Mouse (Mus musculus): Measurements from ENCODE around the gene Gzmb. TPM values are rescaled to one million over a fixed set of nuclear protein-coding genes. Genes with fewer than 3 reads are reported as not detected.

The Gzmb gene
- total RNA-seq, 1 experiment = not detected

DNA sequence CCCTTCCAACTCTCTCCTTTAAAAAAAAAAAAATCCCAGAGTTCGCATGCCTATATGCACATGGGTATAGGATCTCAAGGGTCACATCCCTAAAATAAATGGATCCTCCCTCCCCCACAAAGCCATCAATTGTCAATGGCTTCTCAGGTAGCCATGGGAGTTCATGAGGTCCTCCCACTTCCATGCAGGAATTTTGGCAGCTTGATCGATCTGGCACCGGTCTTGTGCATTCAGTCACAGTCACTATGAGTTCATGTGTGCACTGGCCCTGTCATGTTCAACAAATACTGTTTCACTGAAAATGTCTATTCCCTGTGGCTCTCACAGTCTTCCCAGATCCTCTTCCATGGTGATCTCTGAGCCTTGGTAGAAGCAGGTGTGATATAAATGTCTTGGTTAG lies 40.0 kb upstream of the Gzmb start:
- Histone ChIP-seq H3K36me3 (ENCODE audit: control insufficient read depth, insufficient read depth, low read length, poor library complexity, severe bottlenecking) (no peaks in the 10 kb centered on the region), H3K4me1 (ENCODE audit: control insufficient read depth in 2 of 2, insufficient read depth in 2 of 2, low read length in 2 of 2, poor library complexity in 1 of 2) (peaks cover 0 to 2% of the 10 kb centered on the region in 2 experiments; a peak in 1 of 4 replicates), H3K9ac (ENCODE audit: insufficient read depth, low read depth, low read length, poor library complexity, severe bottlenecking) (no peak overlapping the region), H3K4me3 (ENCODE audit: insufficient read depth in 1 of 2, low read depth in 1 of 2, low read length in 2 of 2, poor library complexity in 1 of 2, severe bottlenecking in 1 of 2) (no peak overlapping the region), H3K9me3 (ENCODE audit: control insufficient read depth, insufficient read depth, low read depth, low read length) (no peaks in the 10 kb centered on the region), H3K27ac (ENCODE audit: insufficient read depth, low read depth, low read length, poor library complexity, severe bottlenecking) (no peak overlapping the region)
- TF ChIP-seq CHD2 (IDR thresholded peaks at IDR 0.05; ENCODE audit: low read depth, low read length) = no peak
- no peak for TF ChIP-seq HCFC1 (IDR thresholded peaks at IDR 0.05; ENCODE audit: borderline replicate concordance, insufficient read depth, low read length)
- no peak for TF ChIP-seq MAFK (IDR thresholded peaks at IDR 0.05; ENCODE audit: insufficient read depth, low read depth, low read length)
- TF ChIP-seq ZNF384 (IDR thresholded peaks at IDR 0.05; ENCODE audit: low read depth, low read length) = no peak
- TF ChIP-seq ZC3H11A (IDR thresholded peaks at IDR 0.05; ENCODE audit: borderline replicate concordance, low read depth, low read length) = no peak
- in situ Hi-C loops (cut with MboI; ENCODE audit: low sequenced_read_pairs in 2 of 2, unreplicated experiment in 2 of 2) = no loop called here
- DNase-seq (ENCODE audit: low read depth, low spot score) = no peak

DNA sequence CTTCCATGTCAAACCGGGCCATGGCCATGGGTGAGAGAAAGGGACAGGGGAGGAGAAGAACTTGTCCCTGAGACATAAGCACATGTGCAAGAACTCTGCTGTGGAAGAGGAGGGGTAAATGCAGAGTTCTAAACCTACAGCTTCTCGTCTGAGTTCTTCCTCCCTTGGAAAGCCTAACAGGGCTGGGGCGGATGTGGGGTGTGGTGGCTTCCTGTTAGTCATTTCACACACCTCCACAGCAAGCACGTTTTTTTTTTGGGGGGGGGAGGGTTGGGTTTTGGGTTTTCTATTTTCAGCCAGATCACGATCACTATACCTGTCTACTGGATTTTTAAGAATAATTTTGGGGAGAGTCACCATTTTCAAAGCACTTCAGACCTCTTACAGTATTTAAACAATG lies 34.7 kb upstream of the Gzmb start:
- H3K4me1 ChIP-seq (ENCODE audit: control insufficient read depth in 2 of 2, insufficient read depth in 2 of 2, low read length in 2 of 2, poor library complexity in 1 of 2) = peaks cover 0 to 2% of the 10 kb centered on the region in 2 experiments; a peak in 1 of 4 replicates
- DNase-seq (ENCODE audit: low read depth, low spot score) = no peak

DNA sequence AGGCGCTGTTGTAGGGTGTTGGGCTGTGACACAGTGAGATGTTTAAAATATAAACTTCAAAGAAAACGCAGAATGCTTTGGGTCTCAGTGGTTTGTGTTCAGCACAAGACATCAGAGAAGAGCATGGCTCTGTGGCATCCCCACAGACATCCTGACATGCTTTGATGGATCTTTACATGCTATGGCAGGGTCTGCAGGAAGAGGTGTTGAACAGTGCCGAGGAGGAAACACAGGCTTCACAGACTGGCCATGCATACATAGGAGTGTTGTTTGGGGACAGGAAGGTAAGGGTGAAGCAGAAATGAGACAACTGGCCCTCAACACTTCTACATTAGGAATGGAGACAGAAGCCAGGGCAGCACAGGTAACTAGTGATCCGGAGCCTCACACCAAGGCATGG lies 34.0 kb upstream of the Gzmb start:
- Histone ChIP-seq H3K9me3 (ENCODE audit: control insufficient read depth, insufficient read depth, low read depth, low read length) (no peaks in the 10 kb centered on the region), H3K4me3 (ENCODE audit: insufficient read depth in 1 of 2, low read depth in 1 of 2, low read length in 2 of 2, poor library complexity in 1 of 2, severe bottlenecking in 1 of 2) (no peak overlapping the region), H3K27ac (ENCODE audit: insufficient read depth, low read depth, low read length, poor library complexity, severe bottlenecking) (no peak overlapping the region), H3K36me3 (ENCODE audit: control insufficient read depth, insufficient read depth, low read length, poor library complexity, severe bottlenecking) (no peaks in the 10 kb centered on the region), H3K4me1 (ENCODE audit: control insufficient read depth in 2 of 2, insufficient read depth in 2 of 2, low read length in 2 of 2, poor library complexity in 1 of 2) (no peaks in the 10 kb centered on the region), H3K9ac (ENCODE audit: insufficient read depth, low read depth, low read length, poor library complexity, severe bottlenecking) (no peak overlapping the region)
- DNase-seq (ENCODE audit: low read depth, low spot score) = no peak
- in situ Hi-C loops (cut with MboI; ENCODE audit: low sequenced_read_pairs in 2 of 2, unreplicated experiment in 2 of 2) = loop anchor here in 1 of 2 experiments (10.0 kb wide), 1 partner anchor 91 kb away; no protein-coding TSS in a partner anchor
- TF ChIP-seq CHD2 (IDR thresholded peaks at IDR 0.05; ENCODE audit: low read depth, low read length) (no peak), MAFK (IDR thresholded peaks at IDR 0.05; ENCODE audit: insufficient read depth, low read depth, low read length) (no peak), HCFC1 (IDR thresholded peaks at IDR 0.05; ENCODE audit: borderline replicate concordance, insufficient read depth, low read length) (no peak), ZNF384 (IDR thresholded peaks at IDR 0.05; ENCODE audit: low read depth, low read length) (no peak), ZC3H11A (IDR thresholded peaks at IDR 0.05; ENCODE audit: borderline replicate concordance, low read depth, low read length) (no peak)

More for the DNA sequence above, 34.7 kb upstream of the Gzmb start:
- H3K9me3 ChIP-seq (ENCODE audit: control insufficient read depth, insufficient read depth, low read depth, low read length) = no peaks in the 10 kb centered on the region
- in situ Hi-C loops (cut with MboI; ENCODE audit: low sequenced_read_pairs in 2 of 2, unreplicated experiment in 2 of 2) = loop anchor here in 1 of 2 experiments (10.0 kb wide), 1 partner anchor 92 kb away; no protein-coding TSS in a partner anchor
- no peak overlapping the region for H3K9ac ChIP-seq (ENCODE audit: insufficient read depth, low read depth, low read length, poor library complexity, severe bottlenecking)
- TF ChIP-seq HCFC1 (IDR thresholded peaks at IDR 0.05; ENCODE audit: borderline replicate concordance, insufficient read depth, low read length) = no peak
- no peak overlapping the region for H3K4me3 ChIP-seq (ENCODE audit: insufficient read depth in 1 of 2, low read depth in 1 of 2, low read length in 2 of 2, poor library complexity in 1 of 2, severe bottlenecking in 1 of 2)
- no peaks in the 10 kb centered on the region for H3K36me3 ChIP-seq (ENCODE audit: control insufficient read depth, insufficient read depth, low read length, poor library complexity, severe bottlenecking)
- no peak overlapping the region for H3K27ac ChIP-seq (ENCODE audit: insufficient read depth, low read depth, low read length, poor library complexity, severe bottlenecking)

DNA sequence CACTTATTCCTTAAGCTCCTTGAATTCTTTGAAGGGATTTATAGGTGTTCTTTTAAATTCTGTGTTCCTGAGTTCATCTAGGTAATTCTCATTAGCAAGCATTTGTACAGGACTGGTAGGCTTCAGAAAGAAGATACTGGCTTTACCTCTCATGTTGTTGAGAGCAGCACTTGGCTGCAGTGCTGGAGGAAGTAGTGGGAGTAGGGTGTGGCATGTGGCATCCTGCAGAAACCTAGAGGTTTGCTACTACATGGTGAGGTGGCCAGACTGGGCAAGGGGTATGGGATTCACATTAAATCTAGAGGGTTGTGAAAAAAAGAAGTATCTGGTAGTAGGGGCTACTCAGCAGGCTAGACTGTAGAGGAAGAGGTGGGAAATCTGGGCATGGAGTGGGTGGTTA lies 31.1 kb upstream of the Gzmb start:
- DNase-seq (ENCODE audit: low read depth, low spot score) = no peak
- TF ChIP-seq MAFK (IDR thresholded peaks at IDR 0.05; ENCODE audit: insufficient read depth, low read depth, low read length) = no peak
- TF ChIP-seq ZNF384 (IDR thresholded peaks at IDR 0.05; ENCODE audit: low read depth, low read length) = no peak
- TF ChIP-seq HCFC1 (IDR thresholded peaks at IDR 0.05; ENCODE audit: borderline replicate concordance, insufficient read depth, low read length) = no peak
- no peak for TF ChIP-seq CHD2 (IDR thresholded peaks at IDR 0.05; ENCODE audit: low read depth, low read length)
- TF ChIP-seq ZC3H11A (IDR thresholded peaks at IDR 0.05; ENCODE audit: borderline replicate concordance, low read depth, low read length) = no peak
- Histone ChIP-seq H3K36me3 (ENCODE audit: control insufficient read depth, insufficient read depth, low read length, poor library complexity, severe bottlenecking) (no peaks in the 10 kb centered on the region), H3K4me3 (ENCODE audit: insufficient read depth in 1 of 2, low read depth in 1 of 2, low read length in 2 of 2, poor library complexity in 1 of 2, severe bottlenecking in 1 of 2) (no peak overlapping the region), H3K4me1 (ENCODE audit: control insufficient read depth in 2 of 2, insufficient read depth in 2 of 2, low read length in 2 of 2, poor library complexity in 1 of 2) (0 out of 4 replicates have a peak, but pooled peaks cover 0 to 1% of the 10 kb centered on the region in 2 experiments), H3K9ac (ENCODE audit: insufficient read depth, low read depth, low read length, poor library complexity, severe bottlenecking) (no peak overlapping the region), H3K27ac (ENCODE audit: insufficient read depth, low read depth, low read length, poor library complexity, severe bottlenecking) (no peak overlapping the region), H3K9me3 (ENCODE audit: control insufficient read depth, insufficient read depth, low read depth, low read length) (no peaks in the 10 kb centered on the region)
- in situ Hi-C loops (cut with MboI; ENCODE audit: low sequenced_read_pairs in 2 of 2, unreplicated experiment in 2 of 2) = loop anchor here in 1 of 2 experiments (10.0 kb wide), 1 partner anchor 88 kb away; no protein-coding TSS in a partner anchor

DNA sequence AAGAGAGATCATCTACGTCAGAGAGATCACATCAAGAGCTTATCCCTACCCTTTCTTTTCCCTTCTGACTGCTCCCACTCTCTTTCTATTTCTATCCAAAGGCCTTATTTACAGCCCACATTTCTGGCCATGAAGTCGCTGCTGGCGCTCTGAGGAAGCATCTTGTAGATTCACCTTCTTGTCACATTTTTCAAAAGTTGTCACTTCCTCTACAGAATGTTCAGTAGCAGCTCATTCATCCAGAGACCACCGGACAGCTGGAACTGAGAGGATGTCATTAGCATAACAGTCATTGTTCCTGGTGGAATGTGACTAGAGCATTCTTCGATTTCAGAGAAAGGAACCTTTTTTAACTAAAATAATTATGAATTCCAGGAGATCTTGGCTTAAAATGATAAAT lies 26.6 kb upstream of the Gzmb start:
- no peak for TF ChIP-seq MAFK (IDR thresholded peaks at IDR 0.05; ENCODE audit: insufficient read depth, low read depth, low read length)
- TF ChIP-seq CHD2 (IDR thresholded peaks at IDR 0.05; ENCODE audit: low read depth, low read length) = no peak
- TF ChIP-seq ZNF384 (IDR thresholded peaks at IDR 0.05; ENCODE audit: low read depth, low read length) = no peak
- no peak for TF ChIP-seq HCFC1 (IDR thresholded peaks at IDR 0.05; ENCODE audit: borderline replicate concordance, insufficient read depth, low read length)
- no peak for TF ChIP-seq ZC3H11A (IDR thresholded peaks at IDR 0.05; ENCODE audit: borderline replicate concordance, low read depth, low read length)
- in situ Hi-C loops (cut with MboI; ENCODE audit: low sequenced_read_pairs in 2 of 2, unreplicated experiment in 2 of 2) = no loop called here

More for the DNA sequence above, 26.6 kb upstream of the Gzmb start:
- H3K4me1 ChIP-seq (ENCODE audit: control insufficient read depth in 2 of 2, insufficient read depth in 2 of 2, low read length in 2 of 2, poor library complexity in 1 of 2) = peaks cover 0 to 1% of the 10 kb centered on the region in 2 experiments; a peak in 1 of 4 replicates
- H3K36me3 ChIP-seq (ENCODE audit: control insufficient read depth, insufficient read depth, low read length, poor library complexity, severe bottlenecking) = no peaks in the 10 kb centered on the region
- no peak overlapping the region for H3K9ac ChIP-seq (ENCODE audit: insufficient read depth, low read depth, low read length, poor library complexity, severe bottlenecking)
- no peak for DNase-seq (ENCODE audit: low read depth, low spot score)
- H3K4me3 ChIP-seq (ENCODE audit: insufficient read depth in 1 of 2, low read depth in 1 of 2, low read length in 2 of 2, poor library complexity in 1 of 2, severe bottlenecking in 1 of 2) = no peak overlapping the region
- no peaks in the 10 kb centered on the region for H3K9me3 ChIP-seq (ENCODE audit: control insufficient read depth, insufficient read depth, low read depth, low read length)
- no peak overlapping the region for H3K27ac ChIP-seq (ENCODE audit: insufficient read depth, low read depth, low read length, poor library complexity, severe bottlenecking)
